Mouse (Mus musculus) cerebellum, postnatal 25 days (tissue): ENCODE data around the gene Chd5.

Source experiments
- DNase-seq, 2 experiments: peaks; one replicate each; pipeline ENCODE4 v3.0.0; 2021; ENCODE audit warnings: mixed read lengths in 2 of 2

The Chd5 gene

DNA sequence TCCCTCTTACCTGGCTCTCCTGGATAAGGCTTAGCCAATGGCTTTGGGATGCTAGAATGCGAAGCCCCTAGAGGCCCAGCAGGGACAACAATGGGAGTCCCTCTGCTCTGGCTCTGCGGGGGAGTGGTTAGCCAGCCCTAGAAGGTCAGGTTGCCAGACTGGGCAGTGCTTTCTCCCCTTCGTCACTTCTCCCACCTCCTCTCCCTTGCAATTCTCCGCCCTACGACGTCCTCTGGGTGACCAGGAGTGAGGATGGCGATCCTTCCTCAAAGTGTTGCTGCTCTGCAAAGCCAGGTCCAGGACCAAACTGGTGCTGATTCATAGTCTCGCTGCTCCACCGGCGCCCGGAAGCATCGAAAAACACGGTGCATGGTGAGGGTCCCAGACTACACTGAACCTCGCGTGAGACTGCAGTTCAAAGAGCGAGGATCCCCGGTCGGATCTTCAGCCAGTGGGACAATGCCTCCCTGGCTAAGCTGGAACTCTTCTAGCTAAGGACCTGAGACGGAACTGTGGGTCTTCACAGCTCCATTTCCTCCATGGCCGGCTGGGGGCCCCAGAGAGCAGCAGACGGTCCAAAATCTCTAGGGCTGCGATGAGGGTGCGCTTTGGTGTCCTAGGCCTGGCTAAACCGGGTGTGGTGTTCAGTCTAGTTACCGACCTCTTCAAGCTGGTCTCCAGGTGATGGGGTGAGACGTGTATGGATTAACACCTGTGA is 19.8 kb upstream of the Chd5 start, which contains the start of gene Rnf207:
Gene Rnf207, minus strand, starts transcription at position 477 of the 718 bp plus-strand sequence.
- DNase-seq = peak; percentile 77 to 82

DNA sequence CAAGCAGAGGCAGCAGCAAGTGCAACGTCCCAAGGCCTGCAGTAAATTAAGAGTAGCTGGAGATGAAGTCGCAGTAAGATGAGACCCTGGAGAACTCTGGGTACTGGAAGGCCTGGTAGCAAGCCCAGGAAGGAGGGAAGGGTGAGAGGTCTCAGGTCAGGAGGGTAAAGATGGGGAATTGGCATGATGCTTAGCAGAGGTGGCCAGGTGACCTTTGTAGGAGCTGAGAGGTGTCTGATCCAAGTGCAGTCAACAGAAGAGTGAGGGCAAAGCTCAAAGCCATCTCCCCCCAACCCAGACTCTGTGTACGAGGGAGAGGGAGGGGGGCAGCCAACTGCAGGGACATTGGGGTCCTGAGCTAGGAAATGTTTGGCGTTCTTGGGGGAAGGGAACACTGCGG is 17.0 kb upstream of the Chd5 start:
- no peak for DNase-seq

DNA sequence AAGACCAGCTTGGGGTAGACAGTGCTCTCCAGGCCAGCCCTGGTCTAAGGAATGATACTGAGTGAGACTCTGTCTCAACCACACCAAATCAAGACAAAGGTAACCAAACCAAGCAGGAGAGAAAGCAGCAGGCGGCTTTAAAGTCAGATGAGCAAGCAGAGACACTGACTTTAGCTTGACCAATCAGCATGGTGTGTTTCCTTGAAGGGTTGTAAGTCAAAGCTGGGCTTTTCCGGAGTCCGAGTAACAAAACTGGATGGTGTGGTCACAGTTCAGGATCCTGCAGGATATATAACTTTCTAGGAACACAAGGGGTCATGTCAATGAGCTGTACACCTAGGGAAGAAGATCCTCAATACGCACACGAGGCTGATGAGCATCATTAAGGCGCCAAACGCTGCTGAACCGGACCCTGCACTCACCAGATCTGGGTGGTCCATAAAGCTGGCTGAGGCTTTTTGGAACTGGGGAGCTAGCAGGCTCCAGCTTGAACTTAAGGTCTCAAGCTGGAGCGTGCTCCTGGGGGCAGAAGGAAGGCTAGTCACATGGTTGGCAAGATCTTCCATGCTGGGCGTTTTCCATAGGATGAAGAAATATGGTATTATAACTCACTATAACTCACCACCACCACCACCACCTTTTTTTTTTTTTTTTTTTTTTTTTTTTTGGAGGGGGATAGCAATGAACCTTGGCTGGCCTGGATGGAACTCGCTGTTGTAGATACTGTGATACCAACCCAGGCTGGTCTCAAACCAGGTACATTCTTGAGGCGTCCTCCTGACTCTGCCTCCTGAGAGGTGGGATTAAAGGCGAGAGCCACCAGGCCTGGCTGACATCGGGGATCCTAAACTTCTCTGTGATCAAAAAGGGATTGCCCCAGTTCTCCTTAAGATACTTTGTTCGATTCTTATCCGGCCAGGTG is 13.5 kb upstream of the Chd5 start:
- no peak for DNase-seq

DNA sequence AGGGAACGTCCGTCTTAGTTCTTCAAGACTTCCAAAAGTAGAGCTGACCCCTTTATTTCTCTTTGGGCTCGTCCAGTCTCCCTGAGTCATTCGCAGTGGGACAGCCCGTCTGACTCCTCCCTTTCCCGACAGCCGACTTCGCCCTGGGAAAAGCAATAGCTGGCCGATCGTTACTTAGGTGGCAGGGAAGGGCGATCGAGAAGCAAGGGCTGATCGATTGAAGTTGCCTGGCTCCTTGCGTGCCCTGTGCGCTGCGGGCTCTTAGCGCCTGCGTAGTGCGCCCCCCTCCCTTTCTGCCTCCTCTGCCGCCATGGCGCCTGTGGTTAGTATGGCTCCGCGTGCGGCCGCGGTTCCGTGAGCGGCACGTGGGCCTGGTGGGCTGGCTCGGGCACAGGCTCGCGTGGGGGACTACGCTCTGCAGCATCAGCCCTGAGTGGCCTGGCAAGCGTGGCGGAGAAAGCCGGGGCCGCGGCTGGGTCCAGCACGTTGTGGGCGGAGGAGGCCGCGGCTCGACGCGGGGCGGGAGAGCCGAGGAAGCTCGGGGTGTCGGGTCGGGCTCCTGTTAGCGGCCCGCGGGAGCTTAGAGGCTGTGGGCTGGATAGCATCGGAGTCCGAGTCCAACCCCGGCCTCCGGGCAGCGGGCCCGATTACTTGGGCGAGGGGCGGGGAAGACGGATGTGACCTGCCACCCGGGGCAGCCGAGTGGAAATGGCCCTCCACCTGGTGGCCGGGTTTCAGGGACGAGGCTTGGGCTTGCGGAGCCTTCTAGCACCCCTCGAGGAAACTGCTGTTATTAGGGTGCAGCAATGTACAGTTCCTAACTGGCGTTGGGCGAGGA is 12.7 kb upstream of the Chd5 start, which contains the start of gene Rpl22:
Gene Rpl22, plus strand, starts transcription at position 169 of the 838 bp plus-strand sequence.
- peak; percentile 93 to 96 for DNase-seq

DNA sequence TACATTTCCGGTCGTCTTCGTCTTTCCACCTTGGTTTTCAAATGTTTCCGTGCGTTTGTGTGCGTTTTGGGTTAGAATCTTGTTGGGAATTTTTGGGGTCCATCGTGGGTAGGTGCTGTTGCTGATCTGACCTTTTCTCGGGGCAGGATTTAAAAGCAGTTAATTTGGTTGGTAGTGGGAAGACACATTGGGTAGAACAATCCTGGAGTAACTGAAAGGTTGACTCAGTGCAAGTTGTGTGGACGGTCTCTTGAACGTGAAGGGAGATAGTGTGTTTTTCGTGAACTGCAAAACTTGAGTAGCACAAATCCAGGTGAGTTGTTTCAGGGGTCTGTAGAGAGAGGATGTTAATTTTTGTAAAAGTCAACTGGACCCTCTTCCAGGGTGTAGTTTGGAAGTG is 11.9 kb upstream of the Chd5 start:
- DNase-seq = no peak

DNA sequence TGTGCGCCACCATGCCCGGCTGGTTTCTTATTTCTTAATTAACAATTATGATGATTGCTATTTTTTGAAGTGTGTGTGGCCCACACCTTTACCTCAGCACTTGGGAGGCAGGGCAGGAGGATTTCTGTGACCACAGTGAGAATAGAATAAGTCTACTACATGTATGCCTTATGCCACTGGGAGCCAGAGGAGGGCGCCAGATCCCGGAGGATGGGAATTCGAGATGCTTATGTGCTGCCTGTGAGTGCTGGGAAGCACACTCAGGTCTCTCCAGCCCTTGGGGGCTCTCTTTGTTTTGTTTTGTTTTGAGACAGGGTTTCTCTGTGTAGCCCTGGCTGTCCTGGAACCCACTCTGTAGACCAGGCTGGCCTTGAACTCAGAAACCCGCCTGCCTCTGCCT is 9.8 kb upstream of the Chd5 start:
- peak; percentile 52 to 74 for DNase-seq

DNA sequence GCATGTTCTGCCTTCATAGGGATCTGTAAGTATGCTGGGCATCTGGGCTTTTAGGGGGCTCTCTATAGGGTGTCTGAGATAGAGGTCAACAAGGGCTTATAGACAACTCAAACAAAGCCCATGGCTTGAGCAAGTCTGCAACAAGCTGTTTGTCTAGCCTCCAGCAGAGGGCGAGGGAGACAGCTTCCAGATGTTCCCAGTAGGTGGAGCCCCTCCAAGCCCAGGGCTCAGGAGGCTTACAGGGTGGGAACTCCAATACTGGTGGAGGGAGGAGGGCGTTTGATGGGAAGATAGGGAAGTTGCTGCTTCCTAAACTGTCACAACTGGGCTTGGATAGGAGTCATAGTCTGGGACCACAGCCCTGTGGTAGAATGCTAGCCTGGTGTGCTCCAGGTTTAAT is 5.5 kb upstream of the Chd5 start:
- peak in 1 of 2 experiments; percentile 49 for DNase-seq

DNA sequence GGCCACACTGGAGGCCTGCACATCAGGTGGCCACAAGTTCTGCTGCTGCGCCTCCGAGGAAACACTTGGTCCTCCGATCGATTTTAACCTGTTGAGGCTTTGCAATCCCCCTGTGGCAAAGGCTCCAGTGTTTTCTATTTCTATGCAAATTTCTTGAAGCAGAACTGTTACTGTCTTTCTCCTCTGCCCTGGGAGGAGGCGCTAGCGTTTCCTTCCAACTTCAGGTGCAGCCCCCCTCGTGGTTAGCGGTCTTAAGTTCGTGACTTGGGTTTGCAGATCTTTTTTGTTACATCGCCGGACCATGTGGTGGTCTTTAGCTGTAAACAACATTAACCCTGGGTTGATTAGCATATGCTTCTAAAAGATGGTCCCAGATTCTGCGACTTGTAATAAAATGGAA is 4.9 kb upstream of the Chd5 start:
- DNase-seq = no peak

DNA sequence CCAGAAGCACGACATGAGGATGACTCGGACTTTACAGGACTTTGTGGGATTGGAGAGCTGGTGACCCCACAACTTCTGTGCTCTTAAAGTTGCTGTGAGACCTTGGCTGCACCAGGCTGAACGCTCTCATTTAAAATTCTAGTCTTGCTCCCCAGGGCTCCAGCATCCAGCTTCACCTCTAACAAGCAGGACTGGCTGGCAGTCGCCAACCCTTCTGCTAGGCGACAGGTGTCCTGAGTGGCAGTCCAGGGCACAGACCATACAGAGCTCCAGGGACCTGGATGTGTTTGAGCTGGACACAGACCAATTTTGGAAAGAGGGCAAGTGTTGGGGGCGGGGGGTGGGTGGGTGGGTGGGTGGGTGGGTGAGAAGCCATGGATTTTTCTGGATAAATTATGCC is 679 bp upstream of the Chd5 start:
- no peak for DNase-seq

DNA sequence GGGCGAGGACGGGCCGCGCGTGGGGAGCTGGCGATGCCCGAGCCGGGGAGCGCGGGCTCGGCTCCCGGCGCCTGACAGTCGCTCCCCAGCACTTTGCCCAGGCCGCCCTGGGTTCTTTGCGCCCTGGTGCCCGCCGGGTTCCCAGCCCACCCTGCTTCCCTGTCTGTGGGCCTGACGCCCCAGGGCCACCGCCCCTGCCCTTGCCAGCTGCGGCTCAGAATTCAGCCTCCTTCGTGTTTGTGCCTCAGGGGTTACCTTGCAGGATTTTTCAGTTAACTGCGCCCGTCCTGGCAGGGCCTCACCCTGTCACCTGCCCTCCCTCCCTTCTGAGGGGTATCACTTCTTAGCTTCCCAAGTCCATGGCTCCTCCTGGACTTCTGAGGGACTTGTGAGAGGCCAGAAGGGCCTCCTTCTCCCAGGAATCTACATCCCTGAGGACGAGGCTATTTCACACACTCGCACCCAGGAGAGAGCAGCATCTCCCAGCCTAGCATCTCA is 891 bp downstream of the Chd5 start:
- DNase-seq = peak in 1 of 2 experiments; percentile 47

DNA sequence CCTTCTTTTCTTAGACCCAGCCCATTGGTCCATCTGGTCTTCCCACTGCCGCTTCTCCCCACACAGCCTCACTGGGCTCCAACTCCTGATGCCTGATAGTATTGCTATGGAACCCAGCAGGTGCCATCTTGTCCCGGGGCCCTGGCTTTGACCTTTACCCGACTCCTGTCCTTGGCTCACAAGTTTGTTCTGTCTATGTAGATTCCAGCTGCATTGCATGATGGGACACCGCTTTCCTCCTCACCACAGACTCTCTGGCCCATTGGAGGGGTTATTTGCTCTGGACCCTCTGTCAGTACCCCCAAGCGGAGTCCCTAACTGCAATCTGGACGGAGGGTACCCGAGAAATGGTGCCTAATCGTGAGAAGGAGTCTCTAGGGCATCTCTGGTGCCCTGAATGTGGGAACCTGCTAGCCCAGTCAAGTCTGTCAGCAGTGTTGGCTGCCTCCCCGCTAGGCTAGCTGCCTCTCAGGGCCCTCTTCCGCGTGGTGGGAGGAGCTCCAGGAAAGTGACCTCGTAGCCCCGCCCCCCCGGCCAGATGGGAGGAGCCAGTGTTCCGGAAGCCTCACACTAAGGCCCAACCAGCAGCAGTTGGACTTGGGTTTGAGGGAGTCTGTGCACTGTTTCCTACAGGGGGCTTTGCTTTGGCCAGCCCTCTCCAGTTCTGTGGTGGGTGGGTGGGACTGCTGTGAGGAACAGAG is 2.3 kb downstream of the Chd5 start:
- DNase-seq = peak in 1 of 2 experiments; percentile 38

DNA sequence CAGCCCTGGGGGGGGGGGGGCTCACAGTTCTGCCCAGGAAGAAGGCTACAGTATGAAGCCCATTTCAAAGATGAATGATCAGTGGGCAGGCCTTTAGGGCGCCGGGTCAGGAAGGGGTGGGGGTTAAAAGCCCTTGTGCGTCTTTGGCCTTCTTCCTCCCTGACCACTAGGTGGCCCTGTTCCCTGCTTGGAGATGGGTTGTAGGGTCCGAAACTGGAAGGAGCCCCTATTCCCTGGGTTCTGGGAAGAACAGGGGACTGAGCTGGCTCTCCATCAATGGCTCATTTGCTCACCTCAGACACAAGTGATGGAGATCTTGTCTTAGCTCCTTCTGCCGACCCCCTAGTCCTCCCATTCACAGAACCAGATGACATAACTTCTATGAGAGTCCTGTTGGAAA is 4.8 kb downstream of the Chd5 start:
- DNase-seq = peak; percentile 43 to 66

DNA sequence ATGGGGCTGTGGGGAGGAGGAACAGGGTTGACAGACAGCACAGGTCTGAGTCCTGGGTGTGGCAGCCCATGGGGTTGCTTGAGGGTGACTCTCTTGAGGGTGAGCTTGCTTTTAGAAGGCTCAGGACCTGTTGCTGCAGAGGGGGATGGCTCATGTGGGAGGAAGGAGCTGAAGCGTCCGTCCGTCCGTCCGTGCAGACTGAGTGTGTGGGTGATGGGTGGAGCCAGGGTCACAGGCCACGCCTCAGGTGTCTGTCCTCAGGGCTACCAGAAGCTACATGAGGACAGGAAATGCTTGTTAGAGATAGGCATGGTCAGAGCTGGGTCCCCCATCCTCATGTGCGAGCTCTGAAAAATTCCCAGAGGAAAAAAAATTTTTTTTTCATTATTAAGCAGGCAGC is 6.2 kb downstream of the Chd5 start:
- no peak for DNase-seq

DNA sequence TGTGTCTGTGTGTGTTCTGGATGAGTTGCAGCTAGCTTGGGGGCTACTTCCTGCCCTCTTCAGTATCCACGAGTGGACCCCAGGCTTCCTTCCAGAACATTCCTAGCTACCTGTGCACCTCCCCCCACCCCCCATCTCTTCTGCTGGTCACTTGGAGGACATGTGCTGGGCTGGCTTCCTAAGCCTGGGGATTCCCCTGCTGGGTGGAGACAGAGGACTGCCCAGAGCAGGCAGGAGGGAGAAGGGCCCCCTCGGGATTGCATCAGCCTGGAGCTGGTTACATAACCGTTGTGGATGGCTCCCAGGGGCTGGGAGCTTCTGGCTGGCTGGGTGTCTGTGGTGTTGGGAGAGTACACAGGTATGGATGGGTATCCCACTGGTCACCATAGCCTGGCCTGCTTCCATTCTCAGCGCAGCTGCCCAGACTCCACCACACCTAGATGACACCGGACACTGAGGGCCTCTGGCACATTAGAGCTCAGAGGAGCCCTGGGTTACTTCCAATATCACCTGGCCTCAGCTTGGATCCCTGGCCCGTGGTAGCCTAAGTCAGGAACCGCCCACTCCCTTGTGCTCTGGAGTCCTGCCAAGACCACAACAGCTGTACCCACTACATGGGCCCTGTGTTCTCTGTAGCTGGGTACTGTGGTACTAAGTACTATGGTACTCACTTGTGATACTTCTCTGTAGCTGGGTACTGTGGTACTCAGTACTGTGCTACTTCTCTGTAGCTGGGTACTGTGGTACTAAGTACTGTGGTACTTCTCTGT is 6.9 kb downstream of the Chd5 start:
- peak; percentile 19 to 20 for DNase-seq

DNA sequence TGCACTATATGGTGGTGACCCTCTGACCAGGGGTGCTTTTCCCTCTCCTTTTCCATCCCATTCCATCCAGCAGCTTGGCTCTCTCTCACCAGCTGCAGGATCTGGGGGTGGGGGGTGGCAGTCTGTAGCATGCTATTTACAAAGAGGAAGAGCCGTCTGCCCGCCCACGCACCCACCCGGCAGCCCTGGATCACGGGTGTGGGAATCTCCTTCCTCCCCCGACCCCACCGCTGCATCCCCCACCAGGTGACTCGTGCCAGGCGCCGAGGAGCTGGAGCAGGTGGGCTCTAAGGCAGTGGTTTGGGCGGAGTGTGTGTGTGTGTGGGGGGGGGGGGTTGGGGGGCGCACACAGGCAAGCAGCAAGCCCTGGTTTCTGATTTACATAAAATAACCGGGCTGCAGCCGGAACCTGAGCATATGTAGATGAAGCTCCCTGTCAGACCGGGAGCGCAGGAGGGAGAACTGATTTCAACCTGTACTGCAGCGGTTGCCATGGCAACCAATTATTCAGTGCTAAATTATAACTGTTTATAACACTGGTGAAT is 11.5 kb downstream of the Chd5 start:
- peak in 1 of 2 experiments; percentile 45 for DNase-seq

DNA sequence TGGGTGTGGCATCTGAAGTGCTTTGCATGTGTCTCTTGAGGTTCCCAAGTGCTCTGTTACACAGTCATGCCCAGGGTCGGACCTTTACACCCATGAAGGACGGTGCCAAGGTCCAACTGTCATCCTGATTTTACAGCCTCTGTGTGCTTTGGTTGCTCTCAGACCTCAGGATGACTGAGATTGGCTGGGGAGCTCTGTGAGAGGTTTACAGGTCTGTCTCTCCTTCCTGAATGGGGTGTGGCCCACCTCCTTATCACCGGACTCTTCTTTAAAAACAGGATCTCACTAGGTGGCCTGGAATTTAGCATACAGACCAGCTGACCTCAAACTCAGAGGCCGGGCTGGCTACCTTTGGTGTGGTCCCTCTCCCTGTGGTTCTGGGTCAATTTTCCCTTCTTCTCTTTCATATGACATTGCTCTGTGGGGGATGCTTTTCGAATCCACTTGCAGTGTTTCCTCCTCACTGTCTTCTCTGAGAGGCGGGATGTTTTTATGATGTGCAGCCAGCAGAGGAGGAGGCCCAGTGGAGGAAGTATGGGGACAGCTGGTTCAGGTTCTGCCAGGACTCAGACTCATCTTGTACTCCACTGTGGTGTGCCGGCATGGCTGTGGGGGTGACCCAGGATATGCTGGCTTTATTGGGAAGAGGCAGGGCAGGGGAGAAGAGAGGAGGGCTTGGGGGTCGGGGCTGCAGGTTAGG is 12.4 kb downstream of the Chd5 start:
- no peak for DNase-seq

DNA sequence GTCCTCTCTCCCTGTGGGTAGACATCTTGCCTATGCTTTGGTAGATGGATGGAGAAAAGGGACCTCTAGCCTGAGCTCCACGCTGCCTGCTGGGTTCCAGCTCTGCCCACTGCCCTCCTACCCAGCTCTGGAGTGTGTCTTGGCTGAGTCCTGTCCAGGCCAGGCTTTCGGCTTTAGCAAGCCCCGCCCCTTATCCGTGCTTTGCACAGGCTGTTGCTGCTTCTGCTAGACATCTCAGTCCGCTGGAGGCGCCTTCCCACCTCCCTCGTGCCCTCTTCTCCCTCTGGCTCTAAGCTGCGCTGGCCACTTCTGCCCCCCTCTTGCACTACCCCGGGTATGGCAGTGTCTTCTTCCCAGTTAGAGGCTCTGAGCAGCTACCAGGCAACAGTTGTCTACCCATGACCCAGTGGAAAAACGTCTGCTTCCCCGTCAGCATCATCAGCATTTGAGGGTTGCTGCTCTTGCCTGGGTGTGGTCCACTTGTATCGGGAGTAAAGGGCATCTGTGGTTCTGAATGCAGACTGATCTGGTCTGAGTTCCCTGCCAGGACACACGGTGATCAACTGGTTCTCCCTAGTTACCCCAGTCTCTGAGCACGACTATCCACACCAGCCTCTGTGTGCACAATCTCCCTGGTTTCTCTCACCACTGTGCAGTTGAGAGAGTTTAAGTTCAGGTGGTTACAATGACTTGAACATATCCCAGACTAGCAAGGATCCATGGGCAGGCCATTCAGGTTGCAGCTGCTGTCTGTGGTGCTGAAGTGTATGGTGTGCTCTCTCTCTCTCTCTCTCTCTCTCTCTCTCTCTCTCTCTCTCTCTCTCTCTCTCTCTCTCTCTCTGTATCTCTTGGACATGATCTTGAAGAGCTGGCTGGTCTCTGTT is 13.2 kb downstream of the Chd5 start:
- DNase-seq = peak in 1 of 2 experiments; percentile 38

DNA sequence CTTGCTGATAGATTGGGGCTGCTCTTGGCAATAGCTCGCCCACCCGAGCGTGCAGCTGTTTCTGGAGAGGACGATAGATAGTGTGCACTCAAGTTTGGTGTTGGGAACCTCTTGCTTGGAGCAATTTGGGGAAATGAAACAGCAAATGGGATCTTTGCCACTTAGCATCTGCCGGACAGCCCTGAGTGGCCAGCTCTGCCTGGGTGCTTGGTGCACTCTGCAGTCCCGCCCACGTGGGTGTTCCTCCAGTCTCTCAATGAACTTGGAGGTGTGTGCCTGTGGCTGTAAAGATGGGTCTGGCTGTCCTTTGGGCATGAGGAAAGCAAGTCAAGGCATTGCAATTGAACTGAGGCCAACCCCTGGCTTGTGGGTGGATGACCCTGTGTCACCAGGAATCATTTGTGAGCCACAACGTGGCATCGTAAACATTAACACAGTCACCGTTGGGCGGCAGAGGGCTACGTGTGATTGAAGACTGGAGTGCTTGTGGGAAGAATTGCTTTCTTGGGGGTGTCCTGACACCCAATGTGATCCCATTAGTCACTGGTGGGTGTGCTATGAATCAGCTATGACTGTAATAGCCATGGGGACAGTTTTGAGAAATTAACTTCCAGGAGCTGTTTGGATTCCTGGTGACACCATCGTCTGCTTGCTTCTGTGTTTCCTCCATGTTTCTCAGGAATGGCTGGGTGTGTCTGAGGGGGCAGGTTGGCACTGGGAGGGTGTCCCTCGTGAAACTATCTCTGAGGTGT is 15.6 kb downstream of the Chd5 start:
- DNase-seq = no peak
